Mouse (Mus musculus): ENCODE results near the gene Angptl4.
"Not testable (repeated sequence)": the region's sequence is repeated elsewhere in the genome, so short reads cannot be mapped to it uniquely, and the experiment has no call there.

The Angptl4 gene

DNA sequence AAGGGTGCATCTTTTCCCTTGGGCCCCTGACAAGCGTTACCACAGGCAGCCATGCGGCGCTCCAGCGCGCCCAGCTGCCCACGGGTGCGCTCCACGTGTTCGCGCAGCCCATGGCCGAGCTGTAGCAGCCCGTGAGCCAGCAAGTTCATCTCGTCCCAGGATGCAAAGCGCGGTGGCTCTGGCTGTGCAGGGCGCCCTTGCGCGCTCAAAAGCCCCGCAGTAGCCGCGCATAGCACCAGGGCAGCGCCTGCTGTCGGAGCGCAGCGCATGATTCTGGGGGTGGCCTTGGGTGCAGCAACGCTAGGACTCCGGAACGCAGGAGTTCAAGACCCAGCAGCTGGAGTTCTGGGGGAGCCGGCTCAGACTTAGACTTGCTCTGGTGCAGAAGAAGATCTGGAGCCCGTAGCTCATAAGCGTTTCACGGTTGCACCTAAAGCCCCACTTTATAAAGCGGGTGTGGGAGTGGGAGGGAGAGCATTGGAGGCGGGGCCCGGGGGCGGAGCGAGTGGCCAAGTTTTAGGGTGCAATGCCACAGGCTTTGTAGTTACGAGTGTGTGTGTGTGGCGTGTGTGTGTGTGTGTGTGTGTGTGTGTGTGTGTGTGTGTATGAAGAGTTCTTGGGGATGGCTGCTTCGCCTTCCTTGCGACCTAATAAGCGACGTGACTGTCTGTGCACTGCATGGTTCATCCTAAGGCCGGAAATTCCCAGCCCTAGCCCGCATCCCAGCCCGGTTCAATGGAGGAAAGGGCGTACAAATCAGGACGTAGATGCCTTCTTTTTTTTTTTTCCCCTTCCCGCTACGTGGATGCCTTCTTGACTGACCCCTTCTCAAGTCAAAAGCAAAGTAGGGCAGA lies at the start of gene Angptl4:
Gene Angptl4, minus strand, starts transcription at position 707 of the 854 bp plus-strand sequence.
- peak; percentile 20 to 30 for DNase-seq

DNA sequence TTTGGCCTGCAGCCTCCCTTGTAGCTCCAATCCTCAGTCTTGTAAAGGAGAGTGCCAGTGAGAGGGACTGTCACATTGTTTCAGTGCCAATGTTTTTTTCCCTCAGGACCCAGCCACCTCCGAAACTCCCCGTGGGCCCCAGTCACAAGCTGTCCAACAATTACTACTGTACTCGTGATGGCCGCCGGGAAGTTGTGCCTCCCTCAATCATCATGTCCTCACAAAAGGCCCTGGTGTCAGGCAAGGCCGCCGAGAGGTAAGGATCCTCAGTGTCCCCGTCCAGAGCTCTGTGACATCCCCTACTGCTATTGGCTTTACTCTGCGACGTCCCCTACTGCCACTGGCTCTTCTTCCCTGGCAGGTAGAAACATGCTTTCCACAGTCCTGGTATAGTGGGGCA lies 47.9 kb upstream of the Angptl4 start:
- no peak for DNase-seq

- DNase-seq, result peak; percentile 68 to 71
These were observed 47.3 kb upstream of the Angptl4 start for GRCm38 (mm10) chr17:33828892-33829291.

DNA sequence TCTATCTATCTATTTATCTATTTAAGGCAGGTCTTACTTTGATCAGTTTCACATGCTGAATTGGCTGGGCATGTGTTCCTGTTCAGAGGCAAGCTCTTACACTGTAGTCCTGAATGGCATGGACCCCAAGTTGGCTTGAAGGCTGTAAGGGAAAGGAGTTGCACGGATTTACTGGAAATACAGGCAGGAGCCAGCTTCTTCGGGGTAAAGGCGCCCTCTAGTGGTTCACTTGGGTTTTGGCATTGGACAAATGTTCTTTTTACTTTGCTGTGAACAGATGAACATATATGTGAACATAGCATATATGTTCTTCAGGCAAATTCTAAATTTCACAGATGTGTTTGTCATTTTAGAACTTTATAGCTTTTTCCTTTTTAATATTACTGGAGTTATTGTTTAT lies 45.2 kb upstream of the Angptl4 start:
- peak; percentile 76 to 77 for DNase-seq

DNA sequence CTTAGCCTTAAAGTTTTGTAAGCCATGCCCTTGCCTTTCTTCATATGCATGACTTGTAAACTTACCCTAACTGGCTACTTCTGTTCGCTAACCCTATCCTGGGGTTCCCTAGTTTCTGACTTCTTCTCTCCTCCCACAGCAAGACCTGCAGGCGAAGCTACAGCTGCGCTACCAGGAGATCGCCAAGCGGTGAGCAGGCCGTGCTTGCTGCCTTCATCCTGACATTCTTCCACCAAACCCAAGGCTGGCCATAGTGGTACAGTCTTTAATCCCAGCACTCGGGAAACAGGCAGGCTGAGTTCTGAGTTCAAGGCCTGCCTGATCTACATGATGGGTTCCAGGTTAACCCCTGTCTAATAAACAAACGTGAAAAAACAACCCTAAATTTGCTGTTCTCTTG lies 43.8 kb upstream of the Angptl4 start:
- no peak for DNase-seq

DNA sequence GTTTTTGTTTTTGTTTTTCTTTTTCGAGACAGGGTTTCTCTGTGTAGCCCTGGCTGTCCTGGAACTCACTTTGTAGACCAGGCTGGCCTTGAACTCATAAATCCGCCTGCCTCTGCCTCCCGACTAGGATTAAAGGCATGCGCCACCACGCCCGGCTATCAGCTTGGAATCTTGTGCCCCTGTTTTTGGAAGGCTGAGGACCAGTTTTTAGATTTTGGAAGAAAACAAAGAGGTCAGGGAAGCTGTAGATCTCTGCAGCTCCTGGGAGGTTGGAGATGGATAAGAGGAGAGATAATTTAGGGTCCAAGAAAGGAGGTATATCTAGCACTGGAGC lies 43.3 kb upstream of the Angptl4 start:
- DNase-seq, result not testable (repeated sequence)

GRCm38 (mm10) chr17:33824084-33824996 lies 42.7 kb upstream of the Angptl4 start, which contains the start of the genes Rps28 and Ndufa7:
TSS of gene Rps28 (minus strand) at chr17:33824562.
TSS of gene Ndufa7 (plus strand) at chr17:33824572.
- DNase-seq, result peak; percentile 96 to 97

DNA sequence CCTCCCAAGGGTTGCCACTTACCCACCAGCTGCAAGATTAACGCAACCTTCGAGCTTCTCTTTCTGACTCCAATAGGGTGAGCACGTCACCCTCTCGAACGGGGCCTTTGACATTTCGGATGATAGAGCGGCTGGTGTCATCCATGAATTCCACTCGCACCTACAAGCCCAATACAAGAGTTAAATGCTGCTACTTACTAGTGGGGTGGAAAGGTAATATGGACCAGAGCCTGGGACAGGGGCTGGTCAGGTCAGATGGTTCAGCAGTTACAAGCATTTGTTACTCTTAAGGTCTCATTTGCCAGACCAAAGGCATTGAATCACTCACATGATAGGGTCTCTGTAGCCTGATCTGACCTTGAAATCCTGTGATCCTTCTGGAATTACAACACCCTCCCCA lies 41.5 kb upstream of the Angptl4 start:
- DNase-seq, result not testable (repeated sequence)

GRCm38 (mm10) chr17:33822436-33822959 lies 40.9 kb upstream of the Angptl4 start:
- DNase-seq, result no peak

DNA sequence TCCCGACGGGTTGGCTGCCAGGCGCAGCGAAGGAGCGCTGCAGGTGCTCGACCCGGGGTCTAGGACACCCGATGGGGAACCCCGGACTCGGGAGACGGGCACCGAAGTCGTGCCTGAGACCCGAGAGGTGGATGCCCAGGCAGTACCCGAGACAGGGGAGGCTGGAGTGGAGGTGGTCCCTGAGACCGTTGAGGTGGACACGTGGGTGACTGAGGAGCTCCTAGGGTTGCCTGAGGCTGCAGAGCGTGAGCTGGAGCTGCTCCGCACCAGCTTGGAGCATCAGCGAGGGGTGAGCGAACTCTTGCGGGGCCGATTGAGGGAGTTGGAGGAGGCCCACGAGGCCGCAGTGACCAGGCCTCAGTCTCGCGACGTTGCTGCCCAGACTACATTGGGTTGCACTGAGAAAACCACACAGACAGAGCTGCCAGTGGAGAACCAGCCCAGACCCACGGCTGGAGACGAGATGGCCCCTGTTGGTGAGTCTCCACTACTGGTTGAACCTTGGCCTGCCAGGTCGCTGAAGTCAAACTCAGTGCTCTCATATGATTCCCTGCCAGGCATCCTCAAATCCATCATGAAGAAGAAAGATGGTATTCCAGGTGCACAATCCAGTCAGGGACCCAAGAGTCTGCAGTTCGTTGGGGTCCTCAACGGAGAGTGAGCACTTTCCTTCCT lies 36.5 kb upstream of the Angptl4 start:
- DNase-seq, result no peak

GRCm38 (mm10) chr17:33817184-33817968 lies 35.7 kb upstream of the Angptl4 start:
- peak; percentile 92 to 94 for DNase-seq

GRCm38 (mm10) chr17:33816612-33817011 lies 35.0 kb upstream of the Angptl4 start:
- DNase-seq, result no peak

DNA sequence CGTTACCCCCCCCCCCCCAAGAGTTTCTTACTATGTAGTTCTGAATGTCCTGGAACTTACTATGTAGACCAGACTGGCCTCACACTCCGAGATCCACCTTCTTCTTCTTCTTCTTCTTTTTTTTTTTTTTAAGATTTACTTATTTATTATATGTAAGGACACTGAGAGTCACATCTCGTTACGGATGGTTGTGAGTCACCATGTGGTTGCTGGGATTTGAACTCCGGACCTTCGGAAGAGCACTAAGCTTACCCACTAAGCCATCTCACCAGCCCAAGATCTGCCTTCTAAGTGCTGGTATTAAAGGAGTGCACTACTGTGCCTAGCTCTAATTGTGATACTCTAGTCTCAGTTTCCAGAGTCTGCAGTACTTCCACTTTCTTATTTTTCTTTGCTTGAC lies 33.8 kb upstream of the Angptl4 start:
- DNase-seq, result no peak

GRCm38 (mm10) chr17:33812990-33813389 lies 31.4 kb upstream of the Angptl4 start:
- no peak for DNase-seq

DNA sequence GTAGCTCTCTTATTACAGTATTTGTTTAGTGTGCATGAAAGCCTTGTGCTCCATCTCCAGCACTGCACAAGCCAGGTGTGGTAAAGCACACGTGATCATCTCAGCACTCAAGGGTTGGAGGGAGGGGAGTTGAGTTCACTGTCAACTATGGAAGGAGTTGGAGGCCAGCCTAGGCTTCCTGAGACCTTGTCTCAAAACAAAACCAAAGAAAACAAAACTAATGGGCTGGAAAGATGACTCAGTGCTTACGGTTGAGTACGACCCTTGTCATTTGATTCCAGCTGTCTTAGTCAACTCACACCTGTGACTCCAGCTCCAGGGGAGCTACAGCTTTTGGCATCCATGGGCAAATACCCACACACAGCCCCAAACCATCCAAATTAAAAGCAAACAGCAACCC lies 30.8 kb upstream of the Angptl4 start:
- no peak for DNase-seq

GRCm38 (mm10) chr17:33811142-33811516 lies 29.5 kb upstream of the Angptl4 start:
- DNase-seq, result no peak

DNA sequence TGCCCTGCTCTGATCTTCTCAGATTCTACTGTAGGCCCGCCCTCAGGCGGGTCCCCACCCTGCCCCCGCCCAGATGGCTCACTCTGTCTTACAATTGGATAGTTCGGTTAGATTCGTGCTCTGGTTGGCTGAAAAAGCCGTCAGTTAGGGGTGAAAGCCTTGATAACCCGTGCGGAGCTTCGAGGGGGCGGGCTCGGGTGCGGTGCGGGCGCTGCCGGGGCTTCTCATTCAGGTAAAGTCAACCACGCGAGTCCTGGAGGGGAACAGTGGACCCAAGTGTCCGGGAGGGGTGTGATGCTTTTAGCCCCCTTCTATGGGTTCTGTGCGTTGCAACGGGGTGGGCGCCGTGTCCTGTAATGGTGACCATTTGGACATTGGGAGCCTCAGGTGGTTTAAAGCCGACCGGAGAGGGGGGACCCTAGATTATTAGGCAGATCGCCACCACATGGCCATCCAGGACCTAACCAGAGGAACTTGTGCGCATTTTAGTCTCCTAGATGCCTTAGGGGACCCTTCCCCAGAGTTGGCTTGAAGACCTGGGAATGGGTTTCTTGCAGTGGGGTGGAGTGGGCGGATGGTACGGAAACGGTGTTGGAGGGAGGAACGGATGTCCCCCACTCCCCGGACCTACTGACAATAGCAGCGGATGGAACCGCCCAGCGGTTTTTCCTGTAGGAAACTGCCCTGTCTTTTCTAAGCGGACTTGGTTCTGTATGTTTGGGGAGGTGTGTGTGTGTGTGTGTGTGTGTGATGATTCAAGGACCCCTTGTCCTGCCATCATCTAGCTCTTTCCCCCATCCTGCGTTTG lies 28.9 kb upstream of the Angptl4 start, which contains the start of gene Kank3:
Gene Kank3, plus strand, starts transcription at position 186 of the 808 bp plus-strand sequence.
- DNase-seq, result peak; percentile 73 to 81

DNA sequence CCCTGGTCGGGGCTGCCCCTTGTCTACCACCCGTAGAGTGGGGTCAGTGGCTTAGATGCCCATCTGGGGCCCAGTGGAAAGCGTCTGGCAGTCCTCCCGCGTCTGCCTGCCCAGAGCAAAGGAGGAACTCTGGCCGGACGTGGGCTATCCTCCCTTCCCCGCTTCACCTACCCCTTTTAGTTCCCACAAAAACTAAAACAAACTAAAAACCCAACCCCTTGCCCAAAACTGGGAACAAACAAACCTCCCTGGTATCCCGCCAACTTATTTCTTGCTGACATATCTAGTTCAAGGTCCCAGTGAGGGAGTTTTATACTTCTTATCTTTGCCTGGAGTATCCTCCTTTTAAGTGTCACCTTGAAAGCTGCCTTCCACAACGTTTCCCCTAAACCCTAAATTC lies 26.6 kb upstream of the Angptl4 start:
- DNase-seq, result no peak

DNA sequence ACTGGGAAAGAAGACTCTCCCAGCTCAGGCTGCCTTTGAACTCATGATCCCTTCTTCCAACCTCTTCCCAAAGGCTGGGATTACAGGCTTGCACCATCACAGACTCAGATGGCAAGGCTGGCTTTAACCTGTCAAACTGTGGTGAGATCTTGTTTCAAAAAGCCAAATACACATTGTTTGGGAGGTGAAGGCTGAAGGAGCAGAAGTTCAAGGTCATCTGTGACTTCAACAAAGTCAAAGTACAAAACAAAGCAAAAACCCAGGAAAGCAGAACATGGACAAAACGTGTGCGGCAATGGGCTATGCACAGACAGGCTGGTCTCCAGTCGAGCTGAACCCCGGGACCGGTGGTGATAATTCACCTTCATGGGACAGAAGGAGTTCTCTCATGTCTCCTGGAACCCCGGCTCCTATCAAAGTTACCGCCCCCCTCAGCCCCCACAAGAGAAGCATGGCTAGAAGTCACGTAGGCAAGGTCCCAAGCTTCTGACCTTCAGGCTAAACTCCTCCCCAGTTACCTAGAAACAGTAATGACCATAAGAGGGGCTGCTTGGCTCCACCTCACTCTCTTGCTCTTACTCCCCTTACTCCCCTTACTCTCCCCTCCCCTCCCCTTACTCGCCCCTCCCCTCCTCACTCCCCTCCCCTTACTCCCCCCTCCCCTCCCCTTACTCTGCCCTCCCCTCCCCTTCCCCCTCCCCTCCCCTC lies 25.7 kb upstream of the Angptl4 start:
- DNase-seq, result no peak

DNA sequence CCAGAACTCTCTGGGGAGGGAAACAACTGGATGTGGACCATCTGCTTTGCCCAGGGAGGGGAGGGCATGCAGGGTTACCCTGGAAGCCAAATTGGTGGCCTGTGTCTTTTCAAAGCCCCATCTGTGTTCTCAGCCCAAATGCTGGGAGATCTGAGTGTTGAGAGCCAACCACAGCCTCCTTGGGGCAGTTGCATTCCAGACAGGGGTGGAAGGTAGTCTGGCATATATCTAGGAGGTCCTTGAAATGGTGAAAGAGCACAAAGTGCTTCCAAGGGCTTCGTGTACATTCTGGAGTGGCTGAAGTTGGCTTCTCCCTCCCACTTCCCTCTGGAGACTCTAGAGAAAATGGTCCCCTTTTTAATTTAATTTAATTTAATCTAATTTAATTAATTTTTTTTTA lies 23.1 kb upstream of the Angptl4 start:
- no peak for DNase-seq
